Mouse (Mus musculus) stomach, postnatal 0 days (tissue): ENCODE measurements around the gene Emc8.

ENCODE experiments used
- CTCF ChIP-seq: IDR thresholded peaks from 2 replicates; pipeline ENCODE4 v1.5.1; 2016; ENCODE audit warnings: antibody characterized with exemption, low read depth, mild to moderate bottlenecking, moderate library complexity
- EP300 ChIP-seq: optimal IDR thresholded peaks from 2 replicates; pipeline ENCODE3; 2016; ENCODE audit warnings: antibody characterized with exemption

GRCm38 (mm10) chr8:120705163-120705562 lies 36.8 kb upstream of the Emc8 start:
- TF ChIP-seq CTCF (no peak), EP300 (no peak)
